Comparison of ENCODE assay signal across 8 mouse cellular contexts in the genomic region with DNA sequence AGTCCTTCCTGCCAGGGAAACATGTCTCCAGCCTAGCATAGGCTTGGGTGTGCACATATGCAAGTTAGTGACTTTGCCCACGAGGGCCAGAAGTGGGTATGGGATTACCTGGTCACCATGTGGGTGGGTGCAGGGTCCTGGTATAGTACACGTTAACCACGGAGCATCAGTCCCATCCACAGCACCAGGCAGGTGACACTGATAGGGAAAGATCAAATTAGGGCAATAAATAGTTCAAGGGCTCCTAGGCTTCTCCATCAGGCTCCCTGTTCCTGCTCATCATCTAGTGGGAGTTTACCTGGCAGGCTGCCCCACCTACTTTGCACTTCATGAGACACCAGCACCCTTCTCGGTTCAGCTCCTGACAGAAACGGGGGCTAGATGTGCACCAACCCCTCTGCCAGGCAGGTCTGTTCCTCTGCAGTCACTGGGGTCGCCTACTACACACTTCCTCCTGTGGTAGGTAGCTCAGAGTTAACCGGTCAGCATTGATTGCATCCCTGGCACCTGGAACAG. TPM values are rescaled to one million over a fixed set of nuclear protein-coding genes. Genes with fewer than 3 reads are reported as not detected.
DNase-seq lines count a peak whose midpoint lies in the region; ATAC-seq and TF ChIP-seq lines count a peak whose summit lies in the region.
"Had no signal": no experiment of that assay in that cellular context is flagged by ENCODE, and none has a peak within 500 bp of the region (broad histone marks: within the 10 kb centered on the region; RNA-seq: fewer than 3 reads in every experiment).

No protein-coding gene starts in this region.

- peaks cover 25% of the 10 kb centered on the region for H3K27me3 ChIP-seq in megakaryocyte, embryonic 14.5 days (replicated peaks)
- H3K27me3 ChIP-seq in intestine, embryonic 16.5 days (replicated peaks; ENCODE audit: control insufficient read depth, insufficient read depth, low read length) = peaks cover 25% of the 10 kb centered on the region
- H3K27me3 ChIP-seq in neural tube, embryonic 14.5 days (ENCODE audit: control insufficient read depth, insufficient read depth, low read length) = no peaks in the 10 kb centered on the region; the same call in 1 of the 2 replicates

- H3K4me3 ChIP-seq in megakaryocyte, embryonic 14.5 days (replicated peaks) = peak overlapping the region; percentile 29
- no peak overlapping the region for H3K4me3 ChIP-seq in embryonic fibroblast, embryonic 13.5 days (ENCODE audit: insufficient read depth, low read length)
- H3K4me3 ChIP-seq in intestine, embryonic 16.5 days (ENCODE audit: low read length) = no peak overlapping the region
- peak overlapping the region; percentile 38; the same call in 1 of the 2 replicates for H3K4me3 ChIP-seq in neural tube, embryonic 14.5 days (ENCODE audit: low read depth, low read length)

- ATAC-seq in megakaryocyte, adult 5-6 weeks (ENCODE audit: poor library complexity, severe bottlenecking) = no peak
- no peak for ATAC-seq in intestine, embryonic 16.5 days
- no peak for ATAC-seq in neural tube, embryonic 14.5 days (ENCODE audit: low read depth)

- peak; percentile 18 for TF ChIP-seq POLR2A in embryonic fibroblast, embryonic 13.5 days (IDR thresholded peaks at IDR 0.05; ENCODE audit: low read depth, low read length)

- no peak for TF ChIP-seq CTCF in embryonic fibroblast, embryonic 13.5 days (IDR thresholded peaks at IDR 0.05; ENCODE audit: borderline replicate concordance, insufficient read depth, low read length)

- no peak overlapping the region for H3K9ac ChIP-seq in intestine, embryonic 16.5 days (ENCODE audit: low read depth, low read length)
- 0 out of 2 replicates have a peak overlapping the region, but pooled peaks have one; percentile 16 for H3K9ac ChIP-seq in neural tube, embryonic 14.5 days (replicated peaks; ENCODE audit: low read depth, low read length)

- no peak overlapping the region for H3K27ac ChIP-seq in embryonic fibroblast, embryonic 13.5 days (ENCODE audit: insufficient read depth, low read length)
- H3K27ac ChIP-seq in intestine, embryonic 16.5 days (ENCODE audit: low read length) = peak overlapping the region; percentile 11; the same call in 1 of the 2 replicates
- peak overlapping the region; percentile 58 for H3K27ac ChIP-seq in neural tube, embryonic 14.5 days (ENCODE audit: low read depth, low read length)
- H3K27ac ChIP-seq: heart, embryonic 13.5 days had no signal

- no peaks in the 10 kb centered on the region for H3K9me3 ChIP-seq in megakaryocyte, embryonic 14.5 days
- H3K9me3 ChIP-seq in intestine, embryonic 16.5 days (ENCODE audit: control insufficient read depth, low read length) = no peaks in the 10 kb centered on the region
- no peaks in the 10 kb centered on the region for H3K9me3 ChIP-seq in neural tube, embryonic 14.5 days (ENCODE audit: control insufficient read depth, low read length)
- H3K9me3 ChIP-seq: heart, embryonic 13.5 days had no signal

- H3K4me1 ChIP-seq in megakaryocyte, embryonic 14.5 days = peaks cover 75% of the 10 kb centered on the region
- no peaks in the 10 kb centered on the region; the same call in 1 of the 2 replicates for H3K4me1 ChIP-seq in embryonic fibroblast, embryonic 13.5 days (ENCODE audit: control insufficient read depth, insufficient read depth, low read length)
- peaks cover 23% of the 10 kb centered on the region for H3K4me1 ChIP-seq in intestine, embryonic 16.5 days (ENCODE audit: control insufficient read depth, insufficient read depth, low read length)
- H3K4me1 ChIP-seq in neural tube, embryonic 14.5 days (ENCODE audit: control insufficient read depth, insufficient read depth, low read length) = peaks cover 38% of the 10 kb centered on the region

- H3K36me3 ChIP-seq in megakaryocyte, embryonic 14.5 days (replicated peaks; ENCODE audit: low read length) = peaks cover 21% of the 10 kb centered on the region
- peaks cover 8% of the 10 kb centered on the region for H3K36me3 ChIP-seq in intestine, embryonic 16.5 days (ENCODE audit: control insufficient read depth, insufficient read depth, low read length)
- H3K36me3 ChIP-seq in neural tube, embryonic 14.5 days (ENCODE audit: control insufficient read depth, insufficient read depth, low read length) = peaks cover 10% of the 10 kb centered on the region

- H3K4me2 ChIP-seq in intestine, embryonic 16.5 days (ENCODE audit: low read depth, low read length) = no peak overlapping the region
- H3K4me2 ChIP-seq in neural tube, embryonic 14.5 days (ENCODE audit: low read depth, low read length) = peak overlapping the region; percentile 67; the same call in 1 of the 2 replicates

- WGBS in intestine, embryonic 16.5 days = 39% methylated on average over 7 of the region's 7 CpGs
- 41% methylated on average over 7 of the region's 7 CpGs for WGBS in neural tube, embryonic 14.5 days

- DNase-seq in thymus, postnatal 4 days = no peak
- no peak for DNase-seq in adipocyte (ENCODE audit: low spot score)

RNA-seq across cellular contexts. Expression of gene Apc2, which starts 0.9 kb away (rescaled TPM):
- polyA plus RNA-seq in megakaryocyte, embryonic 14.5 days (2012; ENCODE audit: insufficient read depth, low replicate concordance) = 0.92 and 4.5 TPM in 2 replicates
- total RNA-seq in megakaryocyte, adult 5-6 weeks (2015) = not detected in 2 replicates
- not detected in 2 replicates for total RNA-seq in megakaryocyte, adult 5-6 weeks (2017)
- 2.5 and 3.7 TPM in 2 replicates for polyA plus RNA-seq in embryonic fibroblast, embryonic 13.5 days (2011; ENCODE audit: insufficient read length, low read depth, missing spikeins)
- polyA plus RNA-seq in intestine, embryonic 16.5 days (2015; fragmentation: Nextera tagmentation; extraction: Ambion mirVana) = 2.4 and 3.1 TPM in 2 replicates
- polyA plus RNA-seq in neural tube, embryonic 14.5 days (2014; fragmentation: Nextera tagmentation; extraction: Ambion mirVana) = 169 and 231 TPM in 2 replicates

RNA-seq across cellular contexts. Expression of gene Rps15, which starts 2.6 kb away (rescaled TPM):
- 7,349 and 10,126 TPM in 2 replicates for polyA plus RNA-seq in megakaryocyte, embryonic 14.5 days (2012; ENCODE audit: insufficient read depth, low replicate concordance)
- total RNA-seq in megakaryocyte, adult 5-6 weeks (2015) = 1,580 and 1,599 TPM in 2 replicates
- total RNA-seq in megakaryocyte, adult 5-6 weeks (2017) = 1,732 and 1,915 TPM in 2 replicates
- 2,340 and 2,493 TPM in 2 replicates for polyA plus RNA-seq in embryonic fibroblast, embryonic 13.5 days (2011; ENCODE audit: insufficient read length, low read depth, missing spikeins)
- polyA plus RNA-seq in intestine, embryonic 16.5 days (2015; fragmentation: Nextera tagmentation; extraction: Ambion mirVana) = 894 and 922 TPM in 2 replicates
- polyA plus RNA-seq in neural tube, embryonic 14.5 days (2014; fragmentation: Nextera tagmentation; extraction: Ambion mirVana) = 537 and 599 TPM in 2 replicates

RNA-seq across cellular contexts. Expression of gene 2310011J03Rik, which starts 25.5 kb away (rescaled TPM):
- 62.0 and 88.2 TPM in 2 replicates for polyA plus RNA-seq in megakaryocyte, embryonic 14.5 days (2012; ENCODE audit: insufficient read depth, low replicate concordance)
- 25.6 and 27.4 TPM in 2 replicates for total RNA-seq in megakaryocyte, adult 5-6 weeks (2015)
- total RNA-seq in megakaryocyte, adult 5-6 weeks (2017) = 13.8 and 17.8 TPM in 2 replicates
- polyA plus RNA-seq in embryonic fibroblast, embryonic 13.5 days (2011; ENCODE audit: insufficient read length, low read depth, missing spikeins) = 16.4 and 18.6 TPM in 2 replicates
- 60.4 and 64.3 TPM in 2 replicates for polyA plus RNA-seq in intestine, embryonic 16.5 days (2015; fragmentation: Nextera tagmentation; extraction: Ambion mirVana)
- 21.3 and 23.8 TPM in 2 replicates for polyA plus RNA-seq in neural tube, embryonic 14.5 days (2014; fragmentation: Nextera tagmentation; extraction: Ambion mirVana)

RNA-seq across cellular contexts. Expression of gene Dazap1, which starts 33.6 kb away (rescaled TPM):
- polyA plus RNA-seq in megakaryocyte, embryonic 14.5 days (2012; ENCODE audit: insufficient read depth, low replicate concordance) = 384 and 552 TPM in 2 replicates
- total RNA-seq in megakaryocyte, adult 5-6 weeks (2015) = 39.0 and 41.4 TPM in 2 replicates
- total RNA-seq in megakaryocyte, adult 5-6 weeks (2017) = 187 and 200 TPM in 2 replicates
- polyA plus RNA-seq in embryonic fibroblast, embryonic 13.5 days (2011; ENCODE audit: insufficient read length, low read depth, missing spikeins) = 117 and 142 TPM in 2 replicates
- 36.8 and 37.6 TPM in 2 replicates for polyA plus RNA-seq in intestine, embryonic 16.5 days (2015; fragmentation: Nextera tagmentation; extraction: Ambion mirVana)
- 37.5 and 39.8 TPM in 2 replicates for polyA plus RNA-seq in neural tube, embryonic 14.5 days (2014; fragmentation: Nextera tagmentation; extraction: Ambion mirVana)

RNA-seq across cellular contexts. Expression of gene Gamt, which starts 34.0 kb away (rescaled TPM):
- 3.2 and 11.3 TPM in 2 replicates for polyA plus RNA-seq in megakaryocyte, embryonic 14.5 days (2012; ENCODE audit: insufficient read depth, low replicate concordance)
- total RNA-seq in megakaryocyte, adult 5-6 weeks (2015) = 6.3 and 6.7 TPM in 2 replicates
- total RNA-seq in megakaryocyte, adult 5-6 weeks (2017) = 4.4 and 10.2 TPM in 2 replicates
- polyA plus RNA-seq in embryonic fibroblast, embryonic 13.5 days (2011; ENCODE audit: insufficient read length, low read depth, missing spikeins) = 19.9 and 21.9 TPM in 2 replicates
- polyA plus RNA-seq in intestine, embryonic 16.5 days (2015; fragmentation: Nextera tagmentation; extraction: Ambion mirVana) = 91.0 and 106 TPM in 2 replicates
- 18.6 and 25.8 TPM in 2 replicates for polyA plus RNA-seq in neural tube, embryonic 14.5 days (2014; fragmentation: Nextera tagmentation; extraction: Ambion mirVana)

Comparison
In these comparisons a context has a peak if more than half of its experiments do, and no peak if none do; other contexts are left out.
1. H3K4me3 ChIP-seq: peak in megakaryocyte, embryonic 14.5 days (single experiment) and neural tube, embryonic 14.5 days (single experiment); none in embryonic fibroblast, embryonic 13.5 days (single experiment) and intestine, embryonic 16.5 days (single experiment).
2. RNA of gene Apc2, which starts 0.9 kb away (polyA plus RNA-seq): 169 to 231 TPM in neural tube, embryonic 14.5 days; 2.4 to 3.1 TPM in intestine, embryonic 16.5 days, 2.5 to 3.7 TPM in embryonic fibroblast, embryonic 13.5 days and 0.92 to 4.5 TPM in megakaryocyte, embryonic 14.5 days; every median in the first group is over 10 times any median in the second.